ENCODE assay signal across 8 mouse cellular contexts in the genomic region with DNA sequence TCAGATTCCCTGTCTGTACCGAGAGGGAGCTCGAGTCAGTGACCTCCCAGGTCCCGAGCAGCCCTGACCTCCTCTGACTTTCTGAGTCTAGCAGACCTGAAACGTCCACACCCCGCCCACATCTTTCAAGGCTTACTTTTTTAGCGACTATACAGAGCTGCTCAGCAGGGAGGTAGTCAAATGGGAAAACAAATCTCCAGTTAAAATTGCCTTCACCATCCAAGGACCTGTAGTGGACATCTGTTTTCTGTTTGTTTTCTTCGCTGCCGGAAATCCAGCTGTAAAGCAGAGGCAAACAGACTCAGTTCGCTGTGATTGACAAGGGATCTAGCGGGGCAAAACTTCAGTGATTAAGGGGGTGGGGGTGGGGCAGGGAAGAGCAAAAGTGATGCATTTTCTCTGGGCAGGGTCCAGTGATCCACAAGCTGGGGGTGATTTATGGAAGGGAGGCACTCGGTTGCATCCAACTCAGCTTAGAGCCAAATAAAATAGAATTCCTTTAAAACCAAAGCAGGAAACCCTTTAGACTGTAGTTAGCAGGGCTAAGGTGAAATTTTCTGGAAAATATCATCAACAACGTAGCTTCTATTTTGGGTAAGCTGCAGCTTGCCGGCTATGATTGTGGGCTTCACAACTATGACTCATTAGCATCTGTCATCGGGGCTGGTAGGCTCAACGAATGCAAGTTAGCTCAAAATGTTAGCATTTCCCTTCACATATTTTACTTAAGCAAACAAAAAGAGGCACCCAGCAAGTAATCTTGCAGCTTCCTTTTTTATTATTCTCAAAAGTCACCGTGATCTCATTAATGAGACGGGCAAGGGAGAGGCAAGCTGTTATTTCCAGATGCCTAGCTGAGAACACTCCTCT.
A peak's percentile ranks its signal among the peaks of the same experiment; 100 is the strongest.
DNase-seq lines count a peak whose midpoint lies in the region; ATAC-seq lines count a peak whose summit lies in the region.

No protein-coding gene starts in this region.

- no peak overlapping the region for H3K4me3 ChIP-seq in kidney, embryonic 16.5 days (ENCODE audit: low read length)
- H3K4me3 ChIP-seq in macrophage (ENCODE audit: inconsistent target) = no peak overlapping the region
- H3K4me3 ChIP-seq in midbrain, embryonic 13.5 days (replicated peaks) = no peak overlapping the region

- no peaks in the 10 kb centered on the region for H3K27me3 ChIP-seq in kidney, embryonic 16.5 days (ENCODE audit: insufficient read depth, low read length)
- peaks cover 16% of the 10 kb centered on the region for H3K27me3 ChIP-seq in midbrain, embryonic 13.5 days

- 12% methylated on average over 17 of the region's 17 CpGs for WGBS in kidney, embryonic 16.5 days
- WGBS in macrophage (ENCODE audit: missing documents) = 70% methylated on average over 14 of the region's 17 CpGs
- 38% methylated on average over 17 of the region's 17 CpGs for WGBS in midbrain, embryonic 13.5 days

- no peaks in the 10 kb centered on the region for H3K79me2 ChIP-seq in macrophage (ENCODE audit: inconsistent target)

- DNase-seq in kidney, postnatal 14 days = no peak
- DNase-seq in embryo, embryonic 10.5 days (ENCODE audit: low spot score) = peak; percentile 76
- peak; percentile 13 for DNase-seq in frontal cortex, postnatal 10 days (ENCODE audit: low spot score in 2 of 2)
- DNase-seq in urinary bladder, postnatal 25 days (ENCODE audit: low spot score) = no peak
- no peak for DNase-seq in thymus, postnatal 0 days (ENCODE audit: low spot score)

- H3K4me1 ChIP-seq in kidney, embryonic 16.5 days (ENCODE audit: insufficient read depth, low read length) = peaks cover 18% of the 10 kb centered on the region
- no peaks in the 10 kb centered on the region for H3K4me1 ChIP-seq in midbrain, embryonic 13.5 days (replicated peaks)

- peak overlapping the region; percentile 16 for H3K27ac ChIP-seq in kidney, embryonic 16.5 days (ENCODE audit: low read length)
- H3K27ac ChIP-seq in macrophage = peak overlapping the region; percentile 27
- H3K27ac ChIP-seq in midbrain, embryonic 13.5 days = no peak overlapping the region

- 0 out of 2 replicates have a peak, but pooled peaks cover 2% of the 10 kb centered on the region for H3K36me3 ChIP-seq in kidney, embryonic 16.5 days (ENCODE audit: insufficient read depth, low read length)
- peaks cover 90% of the 10 kb centered on the region for H3K36me3 ChIP-seq in macrophage (ENCODE audit: inconsistent target)
- no peaks in the 10 kb centered on the region for H3K36me3 ChIP-seq in midbrain, embryonic 13.5 days

- ATAC-seq in kidney, embryonic 16.5 days (ENCODE audit: low FRiP score, low TSS enrichment) = peak; percentile 79
- ATAC-seq in midbrain, embryonic 13.5 days = no peak

- no peaks in the 10 kb centered on the region for H3K9me3 ChIP-seq in kidney, embryonic 16.5 days (ENCODE audit: low read length)
- no peaks in the 10 kb centered on the region for H3K9me3 ChIP-seq in midbrain, embryonic 13.5 days

- H3K9ac ChIP-seq in kidney, embryonic 16.5 days (replicated peaks; ENCODE audit: low read length) = 0 out of 2 replicates have a peak overlapping the region, but pooled peaks have one; percentile 1
- H3K9ac ChIP-seq in midbrain, embryonic 13.5 days (replicated peaks) = no peak overlapping the region

- peak overlapping the region; percentile 22 for H3K4me2 ChIP-seq in kidney, embryonic 16.5 days (replicated peaks; ENCODE audit: low read depth, low read length)
- H3K4me2 ChIP-seq in midbrain, embryonic 13.5 days (replicated peaks) = no peak overlapping the region

Comparison
In these comparisons a context has a peak if more than half of its experiments do, and no peak if none do; other contexts are left out.
1. DNase-seq: peak in embryo, embryonic 10.5 days (single experiment) and frontal cortex, postnatal 10 days (2 of 2); none in kidney, postnatal 14 days (single experiment), urinary bladder, postnatal 25 days (single experiment) and thymus, postnatal 0 days (single experiment).